Mouse (Mus musculus) heart, adult 18-20 months (tissue): ENCODE measurements around the gene Prr15l. TPM values are rescaled to one million over a fixed set of nuclear protein-coding genes. Genes with fewer than 3 reads are reported as not detected.

Source experiments
- DNase-seq, 2 experiments: peaks; one replicate each; pipeline ENCODE4 v3.0.0; 2021 to 2022; ENCODE audit warnings: mixed read lengths in 1 of 2
- long read RNA-seq, 2 experiments: library from polyadenylated mRNA; stranded (forward); transcript quantifications; one replicate each; pipeline ENCODE4 v2.0.0; 2021
- total RNA-seq, 2 experiments: library from RNA; stranded (reverse); gene quantifications; 2 replicates each; pipeline ENCODE4 v1.2.3; 2021

Prr15l gene
- 1 to 10 TPM in 1 of 2 experiments, under 1 TPM in 1; 0.79 to 2.2 TPM for total RNA-seq
- long read RNA-seq, experiment 1, partial matches to known transcripts: 0 of 1 reads
- long read RNA-seq, experiment 1, other reads (novel, unspliced or antisense): 0 of 1 reads
- long read RNA-seq, experiment 2, partial matches to known transcripts: 0 of 1 reads
- long read RNA-seq, experiment 2, other reads (novel, unspliced or antisense): 0 of 1 reads

- no peak for DNase-seq
These were observed at the start of gene Prr15l for GRCm38 (mm10) chr11:96928088-96928487. Prr15l (plus strand) TSS chr11:96928104.

DNA sequence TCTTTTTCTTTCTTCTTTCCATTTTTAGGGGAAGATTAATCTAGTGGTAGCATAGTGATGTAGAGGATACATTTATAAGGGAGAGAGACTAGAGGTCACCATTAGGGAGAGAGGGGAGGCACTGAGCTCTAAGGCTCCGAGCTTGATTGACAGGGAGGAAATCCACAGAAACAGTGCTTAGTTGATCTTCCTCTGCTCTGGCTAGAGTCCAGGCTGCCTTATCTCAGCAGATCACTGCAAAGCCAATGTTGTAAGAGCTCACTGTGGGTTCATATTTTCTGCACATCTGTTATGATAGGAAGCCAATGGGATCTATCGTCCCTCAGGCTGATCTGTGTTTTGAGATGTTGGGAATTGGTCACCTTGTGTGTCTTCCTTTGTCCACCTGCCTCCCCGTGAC lies 49.2 kb upstream of the Prr15l start:
- no peak for DNase-seq

GRCm38 (mm10) chr11:96879359-96879758 lies 48.5 kb upstream of the Prr15l start:
- DNase-seq: no peak

DNA sequence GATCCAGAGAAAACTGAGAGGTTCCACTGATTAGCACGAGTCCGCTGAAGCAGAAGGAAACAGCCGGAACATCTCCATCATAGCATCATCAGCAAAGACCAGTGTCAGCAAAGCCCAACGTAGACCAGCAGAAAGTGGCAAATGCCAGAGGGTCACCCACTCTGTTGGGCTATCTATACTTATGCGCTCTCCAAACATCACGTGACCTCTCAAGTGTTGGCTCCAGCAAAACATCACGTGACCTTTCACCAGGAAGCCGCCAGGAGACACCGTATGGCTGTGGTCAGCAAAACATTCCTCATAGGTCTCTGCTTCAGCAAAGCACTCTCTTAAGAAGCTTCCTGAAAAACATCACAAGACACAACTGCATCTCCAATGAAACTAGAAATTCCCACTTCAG lies 47.6 kb upstream of the Prr15l start:
- no peak for DNase-seq

- DNase-seq: no peak
These were observed 42.0 kb upstream of the Prr15l start for GRCm38 (mm10) chr11:96885901-96886340.

- DNase-seq: no peak
These were observed 40.9 kb upstream of the Prr15l start for GRCm38 (mm10) chr11:96886942-96887546.

DNA sequence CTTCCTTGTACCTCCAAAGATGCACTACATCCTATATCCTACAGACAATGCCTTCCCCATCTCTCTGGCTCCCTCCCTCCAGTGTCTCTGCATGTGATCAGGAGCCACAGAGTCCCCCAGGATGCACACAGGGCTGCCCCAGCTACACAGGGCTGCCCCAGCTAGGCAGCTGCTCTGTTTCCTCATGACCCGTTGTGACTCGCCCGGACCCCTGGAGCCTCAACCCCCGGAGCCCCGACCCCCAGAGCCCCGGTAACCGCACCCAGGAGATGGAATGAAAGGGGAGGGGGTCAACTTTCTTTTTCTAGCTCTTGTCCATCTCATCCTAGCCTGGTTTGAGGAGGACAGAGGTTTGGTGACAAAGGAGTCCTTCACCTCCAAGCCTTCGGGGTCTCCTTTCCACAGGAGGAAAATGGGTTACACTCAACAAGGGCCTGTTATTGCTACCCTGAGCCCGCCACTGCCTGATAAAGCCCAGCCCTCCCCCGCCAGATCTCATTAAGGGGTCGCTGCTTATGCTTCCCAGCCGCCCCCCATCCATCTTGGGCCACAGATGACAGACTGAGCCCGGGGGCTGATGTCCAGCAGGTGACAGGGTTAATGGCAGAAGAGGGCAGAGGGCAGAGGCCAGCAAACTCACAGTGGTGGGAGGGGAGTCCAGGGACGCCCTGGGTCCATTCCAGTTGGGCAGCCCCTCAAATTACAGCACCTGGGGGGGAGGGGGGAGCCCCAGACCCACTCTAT lies 35.9 kb upstream of the Prr15l start:
- no peak for DNase-seq

- DNase-seq: no peak
These were observed 34.6 kb upstream of the Prr15l start for GRCm38 (mm10) chr11:96893203-96893842.

GRCm38 (mm10) chr11:96895886-96896285 lies 32.0 kb upstream of the Prr15l start:
- DNase-seq: no peak

DNA sequence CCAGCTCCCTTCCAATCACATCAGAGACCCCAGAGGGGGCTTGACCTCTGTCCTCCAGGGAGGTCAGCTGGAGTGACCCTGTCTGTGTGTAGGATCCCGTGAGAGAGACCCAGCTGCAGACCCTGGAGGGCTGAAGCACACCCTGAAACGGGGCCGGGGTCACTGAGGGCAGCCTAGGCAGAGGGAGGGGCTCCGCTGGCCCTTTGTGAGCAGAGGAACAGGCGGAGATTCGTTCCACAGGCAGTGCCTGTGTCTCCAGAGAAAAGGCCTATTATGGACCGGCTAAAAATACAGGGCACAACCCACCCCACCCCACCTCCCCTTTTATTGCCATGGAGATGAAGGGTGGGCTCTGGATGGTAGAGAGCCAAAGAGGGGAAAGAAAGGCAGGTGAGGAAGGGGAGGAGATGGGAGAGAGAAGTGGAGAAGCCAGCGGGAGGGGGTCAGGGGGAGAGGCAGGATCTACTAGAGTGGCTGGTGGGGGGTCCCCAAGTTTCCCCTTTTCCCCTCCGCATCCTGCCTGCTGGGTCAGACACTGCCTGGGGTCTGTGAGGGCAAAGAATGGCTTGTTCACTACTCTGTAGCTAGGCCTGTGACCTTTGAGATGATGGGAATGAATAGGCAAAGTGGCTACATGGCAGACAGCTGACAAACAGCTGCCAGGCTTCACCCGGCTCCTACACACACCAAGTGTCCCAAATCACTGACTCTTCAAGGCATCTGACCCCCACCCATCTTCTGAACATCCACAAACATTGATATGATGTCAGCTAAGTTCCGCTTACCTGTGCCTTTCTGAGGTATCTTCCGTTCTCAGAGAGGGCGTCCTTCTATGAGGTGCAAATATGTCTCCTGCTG lies 28.2 kb upstream of the Prr15l start:
- DNase-seq: no peak

- DNase-seq: no peak
These were observed 26.6 kb upstream of the Prr15l start for GRCm38 (mm10) chr11:96901332-96901731.

DNA sequence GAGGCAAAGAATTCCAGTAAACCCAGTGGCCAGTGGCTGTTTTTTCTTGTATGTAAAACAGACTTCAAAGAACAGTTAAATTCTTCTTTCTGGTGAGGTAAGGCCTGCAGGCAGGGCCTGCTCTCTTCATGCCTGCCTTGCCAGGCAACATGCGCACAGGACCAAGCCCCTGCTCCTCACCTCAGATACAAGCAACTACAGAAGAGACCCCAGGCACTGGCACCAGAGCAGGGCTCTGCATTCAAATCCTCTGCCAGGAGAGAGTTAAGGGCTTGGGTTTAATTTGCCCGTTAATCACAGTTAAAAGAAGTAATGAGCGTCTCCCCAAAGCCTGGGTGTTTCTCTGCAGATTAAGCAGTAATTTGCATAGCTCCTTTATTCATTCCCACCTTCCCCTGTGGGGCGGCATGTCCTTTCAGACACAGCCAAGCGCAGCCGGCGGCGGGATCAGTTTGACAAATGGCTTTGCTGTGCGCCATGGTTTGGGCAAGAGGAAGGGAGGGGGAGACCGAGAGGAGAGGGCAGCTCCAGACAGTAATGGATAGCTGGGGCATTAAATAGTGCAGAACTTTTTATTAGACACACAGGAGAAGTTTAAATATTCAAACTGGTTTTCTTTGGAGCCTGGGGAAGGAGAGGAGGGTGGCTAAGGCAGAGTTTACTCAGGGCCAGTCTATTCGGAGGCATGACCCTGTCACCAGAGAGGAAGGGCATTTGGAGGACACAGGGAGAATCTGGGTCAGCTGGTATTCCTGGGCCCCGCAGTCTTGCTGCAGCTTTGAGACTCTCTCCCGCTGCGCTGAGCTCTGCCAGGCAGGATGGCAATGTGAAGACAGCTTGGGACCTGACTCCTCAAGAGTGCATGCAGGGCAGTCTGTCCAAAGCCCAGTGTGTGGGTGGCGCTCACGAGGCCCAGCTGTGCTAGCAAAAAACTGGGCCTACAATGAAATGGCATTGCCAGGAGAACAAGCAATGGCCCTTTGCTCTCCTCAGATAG lies 25.0 kb upstream of the Prr15l start:
- no peak for DNase-seq

DNA sequence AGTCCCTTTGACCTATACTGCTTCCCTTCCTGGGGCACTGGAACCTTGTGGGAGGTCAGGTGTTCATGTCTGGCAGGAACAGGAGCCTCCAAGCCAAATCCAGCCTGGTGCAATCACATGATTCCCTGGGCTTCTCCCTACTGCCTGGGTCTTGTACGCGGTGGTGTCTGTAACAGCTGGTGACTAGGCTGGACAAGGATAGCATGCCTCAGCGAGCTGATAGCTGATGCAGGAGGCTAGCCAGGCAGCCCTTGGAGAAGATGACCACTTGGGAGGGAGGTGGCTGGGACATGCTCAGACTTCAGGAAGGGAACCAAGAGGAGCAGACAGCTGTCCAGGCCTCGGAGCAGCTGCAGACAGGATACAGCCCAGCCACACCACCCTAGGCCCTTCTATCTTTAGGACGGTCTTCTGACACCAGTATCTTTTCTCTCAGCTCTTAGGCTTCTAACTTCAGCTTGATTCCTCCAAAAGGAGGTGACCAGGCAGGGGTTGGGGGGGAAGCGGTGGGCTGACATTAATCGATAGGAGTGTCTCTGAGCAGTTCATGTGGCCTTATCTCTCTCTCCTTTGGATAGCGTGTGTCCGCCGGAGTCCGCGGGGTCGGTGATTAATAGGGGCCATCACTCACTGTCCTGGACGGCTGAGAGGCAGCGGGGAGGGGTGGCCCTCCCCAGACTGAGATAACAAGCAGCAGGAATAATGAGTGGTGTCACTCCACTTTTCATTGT lies 21.3 kb upstream of the Prr15l start:
- DNase-seq: peak; percentile 60 to 73

GRCm38 (mm10) chr11:96908594-96908993 lies 19.3 kb upstream of the Prr15l start:
- DNase-seq: no peak

GRCm38 (mm10) chr11:96910003-96910402 lies 17.9 kb upstream of the Prr15l start:
- peak; percentile 79 to 87 for DNase-seq

DNA sequence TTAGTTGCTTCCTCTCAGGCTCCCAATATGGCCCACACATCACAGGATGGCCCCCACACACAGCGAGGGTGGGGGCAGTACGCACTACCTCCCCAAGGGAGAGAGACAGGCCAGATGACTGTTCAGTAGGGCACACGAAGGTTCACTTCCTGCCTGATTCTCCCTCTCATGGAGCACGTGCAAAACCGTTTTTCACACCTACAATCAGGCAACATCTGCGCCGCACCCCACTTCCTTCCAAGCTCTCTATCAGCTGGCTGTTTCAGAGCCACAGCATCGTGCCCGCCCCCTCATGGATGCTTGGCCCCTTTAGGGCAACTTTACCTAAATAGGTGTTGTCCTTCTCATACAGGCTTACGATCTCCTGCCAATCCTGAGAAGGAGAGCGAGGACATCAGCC lies 15.2 kb upstream of the Prr15l start:
- no peak for DNase-seq

DNA sequence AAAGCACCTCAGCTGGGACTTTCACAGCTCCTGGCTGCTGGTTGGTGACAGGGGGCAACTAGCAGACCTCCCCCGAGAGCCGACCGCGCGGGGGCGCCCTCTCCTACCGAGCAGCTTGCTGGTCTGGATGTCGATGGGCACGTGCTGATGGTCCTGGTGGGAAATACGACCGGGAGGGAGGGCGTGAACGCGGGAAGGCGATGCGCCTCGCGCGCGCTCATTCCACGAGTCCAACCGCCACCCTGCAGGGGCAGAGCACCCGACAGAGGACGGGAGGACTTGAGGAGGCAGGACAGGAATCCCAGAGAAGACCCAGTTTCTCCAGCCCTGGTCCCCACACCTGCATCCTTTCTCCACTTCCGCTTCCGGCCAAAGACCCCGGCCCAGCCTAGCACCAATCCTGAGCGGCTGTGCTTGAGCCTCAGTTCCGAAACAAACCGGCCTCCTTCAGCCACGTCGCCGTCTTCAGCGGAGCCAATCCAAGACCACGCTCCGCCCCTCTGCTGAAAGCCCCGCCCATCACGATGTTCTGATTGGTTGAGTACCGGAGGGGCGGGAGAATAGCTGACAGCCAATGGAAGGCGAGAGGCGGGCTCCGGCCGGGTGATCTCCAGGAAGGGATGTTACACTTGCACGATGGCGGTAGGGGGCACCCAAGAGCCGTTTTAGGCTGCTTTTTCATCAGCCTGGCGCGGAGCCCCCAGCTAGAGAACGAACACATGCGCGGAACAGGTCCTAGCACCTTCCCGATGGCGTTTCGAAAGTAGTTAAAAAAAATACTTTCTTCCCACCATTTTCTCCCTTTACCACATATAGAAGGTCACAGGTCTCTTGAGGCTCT lies 11.6 kb upstream of the Prr15l start, which contains the start of gene Cdk5rap3:
Cdk5rap3 (minus strand) TSS at position 453 of the 841 bp plus-strand sequence.
- peak; percentile 99 to 100 for DNase-seq

DNA sequence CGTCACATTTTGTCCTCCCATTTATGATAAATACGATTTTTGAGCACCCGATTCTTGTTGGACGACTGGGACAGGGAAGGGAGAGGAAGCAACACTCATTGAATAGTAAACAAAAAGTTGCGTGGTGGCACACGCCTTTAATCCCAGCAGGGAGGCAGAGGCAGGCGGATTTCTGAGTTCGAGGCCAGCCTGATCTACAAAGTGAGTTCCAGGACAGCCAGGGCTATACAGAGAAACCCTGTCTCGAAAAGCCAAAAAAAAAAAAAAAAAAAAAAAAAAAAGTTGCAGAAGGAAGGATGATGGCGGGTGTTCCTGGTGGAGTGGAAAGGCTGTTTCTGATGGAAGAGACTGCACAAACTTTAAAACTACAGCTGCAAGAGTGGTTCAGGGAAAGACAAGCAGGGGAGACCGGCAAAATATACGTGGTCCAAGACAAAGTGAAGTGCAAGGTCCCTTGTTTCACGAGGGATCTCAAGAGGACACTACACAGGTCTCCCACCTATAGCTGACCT lies 11.0 kb upstream of the Prr15l start:
- DNase-seq: no peak

DNA sequence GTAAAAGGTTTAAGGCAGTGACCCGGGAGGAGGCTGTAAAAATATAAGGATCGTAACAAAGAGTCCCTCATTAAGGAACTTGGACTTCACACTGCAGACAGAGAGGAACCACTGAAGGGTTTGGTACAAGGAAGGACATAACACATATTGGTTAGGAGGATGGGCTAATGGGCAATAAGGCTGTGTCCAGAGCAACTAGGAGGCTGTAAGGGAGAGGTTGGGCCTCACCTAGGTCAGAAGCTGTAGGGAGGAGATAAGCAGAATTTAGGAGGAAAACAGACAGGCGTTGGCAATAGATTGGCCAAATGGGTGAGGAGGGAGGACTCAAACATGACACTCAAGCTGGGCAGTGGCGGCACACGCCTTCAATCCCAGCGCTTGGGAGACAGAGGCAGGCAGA lies 10.5 kb upstream of the Prr15l start:
- no peak for DNase-seq
